Mouse (Mus musculus): ENCODE results near the gene Egfl6. TPM values are rescaled to one million over a fixed set of nuclear protein-coding genes. Genes with fewer than 3 reads are reported as not detected.

Egfl6 gene
- polyA plus RNA-seq, 1 experiment = 0.16 TPM

GRCm38 (mm10) chrX:166552355-166552754 is 33.2 kb downstream of the Egfl6 start:
- Histone ChIP-seq H3K4me1 (ENCODE audit: control insufficient read depth, insufficient read depth, insufficient read length) (no peaks in the 10 kb centered on the region), H3K27me3 (ENCODE audit: control insufficient read depth, insufficient read depth, low read length) (no peaks in the 10 kb centered on the region), H3K27ac (ENCODE audit: insufficient read depth, low read length) (no peak overlapping the region), H3K4me3 (ENCODE audit: extremely low read depth, insufficient read depth, insufficient read length) (no peak overlapping the region), H3K36me3 (ENCODE audit: control insufficient read depth, insufficient read depth, low read length) (no peaks in the 10 kb centered on the region)
- TF ChIP-seq CTCF (IDR thresholded peaks at IDR 0.05; ENCODE audit: extremely low read depth, insufficient read depth, insufficient read length, insufficient replicate concordance) = no peak
- DNase-seq (ENCODE audit: low read depth in 1 of 2, low spot score in 2 of 2) = no peak
- 88% methylated on average over 7 of the region's 7 CpGs for WGBS

- no peak overlapping the region for H3K27ac ChIP-seq (ENCODE audit: insufficient read depth, low read length)
- no peak for DNase-seq (ENCODE audit: low read depth in 1 of 2, low spot score in 2 of 2)
- WGBS = 82% methylated on average over 2 of the region's 2 CpGs
- no peak overlapping the region for H3K4me3 ChIP-seq (ENCODE audit: extremely low read depth, insufficient read depth, insufficient read length)
- H3K36me3 ChIP-seq (ENCODE audit: control insufficient read depth, insufficient read depth, low read length) = no peaks in the 10 kb centered on the region
- TF ChIP-seq CTCF (IDR thresholded peaks at IDR 0.05; ENCODE audit: extremely low read depth, insufficient read depth, insufficient read length, insufficient replicate concordance) (no peak), POLR2A (IDR thresholded peaks at IDR 0.05; ENCODE audit: low read depth, low read length) (no peak)
- H3K4me1 ChIP-seq (ENCODE audit: control insufficient read depth, insufficient read depth, insufficient read length) = no peaks in the 10 kb centered on the region
- H3K27me3 ChIP-seq (ENCODE audit: control insufficient read depth, insufficient read depth, low read length) = no peaks in the 10 kb centered on the region
Measured at GRCm38 (mm10) chrX:166546495-166546894, 39.0 kb downstream of the Egfl6 start.

- H3K27ac ChIP-seq (ENCODE audit: insufficient read depth, low read length) = no peak overlapping the region
- DNase-seq (ENCODE audit: low read depth in 1 of 2, low spot score in 2 of 2) = no peak
- H3K36me3 ChIP-seq (ENCODE audit: control insufficient read depth, insufficient read depth, low read length) = no peaks in the 10 kb centered on the region
- H3K27me3 ChIP-seq (ENCODE audit: control insufficient read depth, insufficient read depth, low read length) = no peaks in the 10 kb centered on the region
- TF ChIP-seq POLR2A (IDR thresholded peaks at IDR 0.05; ENCODE audit: low read depth, low read length) = no peak
- no peak for TF ChIP-seq CTCF (IDR thresholded peaks at IDR 0.05; ENCODE audit: extremely low read depth, insufficient read depth, insufficient read length, insufficient replicate concordance)
- H3K4me1 ChIP-seq (ENCODE audit: control insufficient read depth, insufficient read depth, insufficient read length) = no peaks in the 10 kb centered on the region
- H3K4me3 ChIP-seq (ENCODE audit: extremely low read depth, insufficient read depth, insufficient read length) = no peak overlapping the region
- WGBS = 77% methylated on average over 4 of the region's 4 CpGs
Measured at GRCm38 (mm10) chrX:166535138-166535537, 50.4 kb downstream of the Egfl6 start.

GRCm38 (mm10) chrX:166533432-166533831 is 52.1 kb downstream of the Egfl6 start:
- no peak for TF ChIP-seq CTCF (IDR thresholded peaks at IDR 0.05; ENCODE audit: extremely low read depth, insufficient read depth, insufficient read length, insufficient replicate concordance)
- no peak for TF ChIP-seq POLR2A (IDR thresholded peaks at IDR 0.05; ENCODE audit: low read depth, low read length)
- no peak for DNase-seq (ENCODE audit: low read depth in 1 of 2, low spot score in 2 of 2)
- no peak overlapping the region for H3K27ac ChIP-seq (ENCODE audit: insufficient read depth, low read length)
- no peak overlapping the region for H3K4me3 ChIP-seq (ENCODE audit: extremely low read depth, insufficient read depth, insufficient read length)
- 88% methylated on average over 4 of the region's 4 CpGs for WGBS
- H3K4me1 ChIP-seq (ENCODE audit: control insufficient read depth, insufficient read depth, insufficient read length) = no peaks in the 10 kb centered on the region
- no peaks in the 10 kb centered on the region for H3K36me3 ChIP-seq (ENCODE audit: control insufficient read depth, insufficient read depth, low read length)
- no peaks in the 10 kb centered on the region for H3K27me3 ChIP-seq (ENCODE audit: control insufficient read depth, insufficient read depth, low read length)

GRCm38 (mm10) chrX:166531671-166532070 is 53.8 kb downstream of the Egfl6 start:
- 61% methylated on average over 6 of the region's 6 CpGs for WGBS
- Histone ChIP-seq H3K36me3 (ENCODE audit: control insufficient read depth, insufficient read depth, low read length) (no peaks in the 10 kb centered on the region), H3K4me1 (ENCODE audit: control insufficient read depth, insufficient read depth, insufficient read length) (no peaks in the 10 kb centered on the region), H3K27me3 (ENCODE audit: control insufficient read depth, insufficient read depth, low read length) (no peaks in the 10 kb centered on the region), H3K27ac (ENCODE audit: insufficient read depth, low read length) (no peak overlapping the region), H3K4me3 (ENCODE audit: extremely low read depth, insufficient read depth, insufficient read length) (no peak overlapping the region)
- TF ChIP-seq POLR2A (IDR thresholded peaks at IDR 0.05; ENCODE audit: low read depth, low read length) (no peak), CTCF (IDR thresholded peaks at IDR 0.05; ENCODE audit: extremely low read depth, insufficient read depth, insufficient read length, insufficient replicate concordance) (no peak)
- DNase-seq (ENCODE audit: low read depth in 1 of 2, low spot score in 2 of 2) = no peak

GRCm38 (mm10) chrX:166528126-166528525 is 57.4 kb downstream of the Egfl6 start:
- WGBS = 84% methylated on average over 3 of the region's 3 CpGs
- H3K27ac ChIP-seq (ENCODE audit: insufficient read depth, low read length) = no peak overlapping the region
- DNase-seq (ENCODE audit: low read depth in 1 of 2, low spot score in 2 of 2) = no peak
- TF ChIP-seq CTCF (IDR thresholded peaks at IDR 0.05; ENCODE audit: extremely low read depth, insufficient read depth, insufficient read length, insufficient replicate concordance) (no peak), POLR2A (IDR thresholded peaks at IDR 0.05; ENCODE audit: low read depth, low read length) (no peak)
- no peaks in the 10 kb centered on the region for H3K36me3 ChIP-seq (ENCODE audit: control insufficient read depth, insufficient read depth, low read length)
- H3K27me3 ChIP-seq (ENCODE audit: control insufficient read depth, insufficient read depth, low read length) = no peaks in the 10 kb centered on the region
- no peaks in the 10 kb centered on the region for H3K4me1 ChIP-seq (ENCODE audit: control insufficient read depth, insufficient read depth, insufficient read length)
- H3K4me3 ChIP-seq (ENCODE audit: extremely low read depth, insufficient read depth, insufficient read length) = no peak overlapping the region

- no peak overlapping the region for H3K27ac ChIP-seq (ENCODE audit: insufficient read depth, low read length)
- 87% methylated on average over 2 of the region's 2 CpGs for WGBS
- no peak for DNase-seq (ENCODE audit: low read depth in 1 of 2, low spot score in 2 of 2)
Measured at GRCm38 (mm10) chrX:166525637-166526315, 59.7 kb downstream of the Egfl6 start.

More at GRCm38 (mm10) chrX:166525637-166526315, 59.7 kb downstream of the Egfl6 start:
- no peak for TF ChIP-seq CTCF (IDR thresholded peaks at IDR 0.05; ENCODE audit: extremely low read depth, insufficient read depth, insufficient read length, insufficient replicate concordance)
- no peak for TF ChIP-seq POLR2A (IDR thresholded peaks at IDR 0.05; ENCODE audit: low read depth, low read length)
- Histone ChIP-seq H3K36me3 (ENCODE audit: control insufficient read depth, insufficient read depth, low read length) (no peaks in the 10 kb centered on the region), H3K4me3 (ENCODE audit: extremely low read depth, insufficient read depth, insufficient read length) (no peak overlapping the region), H3K27me3 (ENCODE audit: control insufficient read depth, insufficient read depth, low read length) (no peaks in the 10 kb centered on the region), H3K4me1 (ENCODE audit: control insufficient read depth, insufficient read depth, insufficient read length) (no peaks in the 10 kb centered on the region)

Measured in spleen, adult 2 months (tissue).